Mouse (Mus musculus): Measurements from ENCODE around the gene Tdrd3. TPM values are rescaled to one million over a fixed set of nuclear protein-coding genes. Genes with fewer than 3 reads are reported as not detected.

Gene Tdrd3
- polyA plus RNA-seq, 1 experiment from 2014 or later = 27.6 TPM

GRCm38 (mm10) chr14:87537127-87537819 is 120.8 kb downstream of the Tdrd3 start:
- WGBS = 90% methylated on average over 4 of the region's 4 CpGs
- no peaks in the 10 kb centered on the region for H3K4me1 ChIP-seq
- H3K27ac ChIP-seq (replicated peaks) = no peak overlapping the region
- no peak overlapping the region for H3K4me3 ChIP-seq
- no peaks in the 10 kb centered on the region for H3K27me3 ChIP-seq (ENCODE audit: low read depth, poor library complexity, severe bottlenecking)
- H3K36me3 ChIP-seq = peaks cover 8% of the 10 kb centered on the region
- no peaks in the 10 kb centered on the region for H3K9me3 ChIP-seq (replicated peaks)
- DNase-seq (ENCODE audit: low spot score) = no peak

DNA sequence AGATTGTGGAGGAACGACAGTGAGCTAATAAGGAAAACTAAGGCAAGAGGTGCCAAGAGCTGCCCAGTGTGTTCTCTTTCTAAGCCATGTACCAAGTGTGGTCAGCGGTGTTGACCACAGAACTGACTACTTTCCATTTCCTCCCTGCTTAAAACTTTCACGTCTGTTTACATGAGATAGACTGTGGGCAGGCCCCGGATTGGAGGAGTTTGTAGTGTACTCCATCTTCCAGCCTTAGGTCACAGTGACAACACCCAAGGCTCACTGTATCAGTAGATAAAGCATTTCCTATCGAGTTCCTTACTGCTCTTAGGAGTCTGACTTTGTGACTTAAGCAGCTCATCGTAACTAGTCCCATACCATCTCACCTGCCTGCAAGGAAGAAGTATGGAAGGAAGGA is 133.5 kb downstream of the Tdrd3 start:
- H3K36me3 ChIP-seq = peaks cover 22% of the 10 kb centered on the region
- no peaks in the 10 kb centered on the region for H3K9me3 ChIP-seq (replicated peaks)
- peaks cover 5% of the 10 kb centered on the region; the same call in 1 of the 2 replicates for H3K4me1 ChIP-seq
- H3K4me3 ChIP-seq = no peak overlapping the region
- no peak for DNase-seq (ENCODE audit: low spot score)
- H3K27me3 ChIP-seq (ENCODE audit: low read depth, poor library complexity, severe bottlenecking) = no peaks in the 10 kb centered on the region
- no peak overlapping the region for H3K27ac ChIP-seq (replicated peaks)
- 89% methylated on average over 6 of the region's 6 CpGs for WGBS

- H3K27ac ChIP-seq (replicated peaks) = no peak overlapping the region
- H3K36me3 ChIP-seq = peaks cover 2% of the 10 kb centered on the region
- peaks cover 5% of the 10 kb centered on the region; the same call in 1 of the 2 replicates for H3K4me1 ChIP-seq
- no peak for DNase-seq (ENCODE audit: low spot score)
- no peaks in the 10 kb centered on the region for H3K27me3 ChIP-seq (ENCODE audit: low read depth, poor library complexity, severe bottlenecking)
- WGBS = 74% methylated on average over 3 of the region's 3 CpGs
- H3K9me3 ChIP-seq (replicated peaks) = no peaks in the 10 kb centered on the region
- H3K4me3 ChIP-seq = no peak overlapping the region
Measured at GRCm38 (mm10) chr14:87552211-87552610, 135.8 kb downstream of the Tdrd3 start.

DNA sequence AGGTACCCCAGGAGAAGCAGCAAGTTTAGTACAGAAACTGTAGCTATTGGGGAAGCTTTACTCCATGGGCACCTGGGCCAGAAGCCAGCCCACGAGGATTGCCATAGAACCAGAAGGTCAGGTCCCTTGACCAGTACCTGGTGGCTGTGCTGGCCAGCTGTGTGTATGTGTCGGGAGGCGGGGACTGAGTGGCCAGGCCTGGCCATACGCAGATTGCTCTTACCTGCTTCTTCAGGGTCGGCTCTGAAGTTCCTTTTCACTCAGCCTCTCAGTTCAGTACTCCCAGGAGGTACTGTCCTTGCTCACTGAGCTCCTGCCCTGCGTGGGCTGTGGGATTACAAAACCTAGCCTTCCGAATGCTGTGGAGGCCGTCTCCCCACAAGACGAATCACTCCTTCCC is 147.4 kb downstream of the Tdrd3 start:
- Histone ChIP-seq H3K27ac (replicated peaks) (no peak overlapping the region), H3K36me3 (no peaks in the 10 kb centered on the region), H3K4me1 (peaks cover 22% of the 10 kb centered on the region), H3K4me3 (no peak overlapping the region), H3K27me3 (ENCODE audit: low read depth, poor library complexity, severe bottlenecking) (peaks cover 10% of the 10 kb centered on the region; the same call in 1 of the 2 replicates), H3K9me3 (replicated peaks) (no peaks in the 10 kb centered on the region)
- no peak for DNase-seq (ENCODE audit: low spot score)
- 88% methylated on average over 9 of the region's 9 CpGs for WGBS

DNA sequence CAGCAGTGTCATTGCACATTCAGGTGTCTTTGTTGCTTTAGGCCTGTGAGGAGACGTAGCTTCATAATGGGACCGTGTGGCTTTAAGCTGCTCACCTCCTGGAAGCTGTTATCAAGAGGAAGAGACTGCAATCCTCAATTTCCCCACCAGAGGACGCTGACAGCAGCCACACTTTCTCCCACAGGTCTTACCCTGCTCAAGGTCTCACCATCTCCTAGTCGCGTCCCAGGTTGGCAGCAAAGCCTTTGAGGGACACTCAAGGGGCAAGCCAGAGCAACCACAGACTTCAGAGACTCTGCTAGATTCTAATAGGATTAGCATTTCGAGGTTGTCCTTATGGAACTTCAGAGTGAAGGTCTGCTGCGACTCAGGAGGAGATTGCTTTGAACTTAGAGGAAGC is 149.8 kb downstream of the Tdrd3 start:
- DNase-seq (ENCODE audit: low spot score) = peak; percentile 70
- Histone ChIP-seq H3K4me1 (peaks cover 22% of the 10 kb centered on the region), H3K4me3 (no peak overlapping the region), H3K27ac (replicated peaks) (no peak overlapping the region), H3K9me3 (replicated peaks) (no peaks in the 10 kb centered on the region), H3K36me3 (no peaks in the 10 kb centered on the region), H3K27me3 (ENCODE audit: low read depth, poor library complexity, severe bottlenecking) (peaks cover 19% of the 10 kb centered on the region)
- 23% methylated on average over 7 of the region's 7 CpGs for WGBS

DNA sequence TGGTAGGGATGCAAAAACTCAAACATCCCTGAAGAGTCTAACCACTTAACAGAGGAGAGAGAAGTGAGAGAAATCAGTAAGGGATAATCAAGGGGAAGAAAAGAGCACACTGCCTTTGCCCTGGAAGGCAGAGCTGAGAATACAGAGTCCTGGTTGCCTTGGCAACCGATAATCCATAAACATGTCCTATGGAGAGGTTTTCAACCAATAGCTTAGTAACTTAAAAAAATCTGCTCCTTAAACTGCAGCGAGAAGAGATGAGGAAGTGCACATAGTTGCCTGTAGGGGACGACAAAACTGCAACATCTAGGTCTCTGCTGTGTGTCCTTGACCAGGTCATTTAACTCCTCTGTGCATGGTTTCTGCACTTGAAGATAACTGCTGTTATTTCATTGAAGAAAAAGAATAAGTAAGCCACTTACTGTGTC is 150.6 kb downstream of the Tdrd3 start:
- H3K27ac ChIP-seq (replicated peaks) = no peak overlapping the region
- 28% methylated on average over 3 of the region's 3 CpGs for WGBS
- no peaks in the 10 kb centered on the region for H3K9me3 ChIP-seq (replicated peaks)
- H3K4me1 ChIP-seq = peaks cover 22% of the 10 kb centered on the region
- peaks cover 19% of the 10 kb centered on the region for H3K27me3 ChIP-seq (ENCODE audit: low read depth, poor library complexity, severe bottlenecking)
- no peak overlapping the region for H3K4me3 ChIP-seq
- no peaks in the 10 kb centered on the region for H3K36me3 ChIP-seq
- peak; percentile 41 for DNase-seq (ENCODE audit: low spot score)

GRCm38 (mm10) chr14:87567626-87568446 is 151.4 kb downstream of the Tdrd3 start:
- peaks cover 19% of the 10 kb centered on the region for H3K27me3 ChIP-seq (ENCODE audit: low read depth, poor library complexity, severe bottlenecking)
- peak overlapping the region; percentile 42 for H3K4me3 ChIP-seq
- DNase-seq (ENCODE audit: low spot score) = peak; percentile 36
- H3K4me1 ChIP-seq = peaks cover 22% of the 10 kb centered on the region
- H3K9me3 ChIP-seq (replicated peaks) = no peaks in the 10 kb centered on the region
- H3K36me3 ChIP-seq = no peaks in the 10 kb centered on the region
- 22% methylated on average over 20 of the region's 20 CpGs for WGBS
- H3K27ac ChIP-seq (replicated peaks) = no peak overlapping the region

- no peak overlapping the region for H3K27ac ChIP-seq (replicated peaks)
- no peaks in the 10 kb centered on the region for H3K36me3 ChIP-seq
- H3K4me1 ChIP-seq = peaks cover 22% of the 10 kb centered on the region
- peak overlapping the region; percentile 42 for H3K4me3 ChIP-seq
- WGBS = 22% methylated on average over 15 of the region's 15 CpGs
- peaks cover 19% of the 10 kb centered on the region for H3K27me3 ChIP-seq (ENCODE audit: low read depth, poor library complexity, severe bottlenecking)
- H3K9me3 ChIP-seq (replicated peaks) = no peaks in the 10 kb centered on the region
- peak; percentile 24 for DNase-seq (ENCODE audit: low spot score)
Measured at GRCm38 (mm10) chr14:87568447-87568908, 152.0 kb downstream of the Tdrd3 start.

GRCm38 (mm10) chr14:87569471-87569870 is 153.0 kb downstream of the Tdrd3 start:
- Histone ChIP-seq H3K9me3 (replicated peaks) (no peaks in the 10 kb centered on the region), H3K27ac (replicated peaks) (no peak overlapping the region), H3K4me3 (no peak overlapping the region), H3K4me1 (peaks cover 22% of the 10 kb centered on the region), H3K36me3 (no peaks in the 10 kb centered on the region), H3K27me3 (ENCODE audit: low read depth, poor library complexity, severe bottlenecking) (peaks cover 15% of the 10 kb centered on the region)
- WGBS = 87% methylated on average over 2 of the region's 2 CpGs
- DNase-seq (ENCODE audit: low spot score) = no peak

DNA sequence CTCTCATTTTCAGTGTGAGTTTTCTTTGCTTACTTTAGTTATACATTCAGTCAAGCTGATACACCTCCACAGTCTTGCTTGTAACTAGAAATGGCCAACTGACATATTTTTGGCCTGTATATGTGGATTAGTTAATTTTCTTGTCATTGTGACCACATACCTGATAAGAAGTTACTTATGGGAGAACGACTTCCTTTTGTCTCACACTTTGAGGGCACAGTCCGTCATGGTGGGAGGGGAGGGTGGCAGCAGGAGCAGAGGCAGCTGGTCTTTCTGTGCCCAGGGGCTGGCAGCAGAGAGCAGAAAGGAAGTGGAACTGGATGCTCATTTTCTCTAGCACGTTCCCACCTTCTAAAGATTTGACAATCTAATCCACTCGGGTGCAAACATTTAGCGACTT is 156.0 kb downstream of the Tdrd3 start:
- H3K4me1 ChIP-seq = peaks cover 11% of the 10 kb centered on the region
- H3K36me3 ChIP-seq = no peaks in the 10 kb centered on the region
- WGBS = 78% methylated on average over 5 of the region's 5 CpGs
- H3K27me3 ChIP-seq (ENCODE audit: low read depth, poor library complexity, severe bottlenecking) = peaks cover 15% of the 10 kb centered on the region
- H3K27ac ChIP-seq (replicated peaks) = no peak overlapping the region
- no peak for DNase-seq (ENCODE audit: low spot score)
- no peaks in the 10 kb centered on the region for H3K9me3 ChIP-seq (replicated peaks)
- no peak overlapping the region for H3K4me3 ChIP-seq

DNA sequence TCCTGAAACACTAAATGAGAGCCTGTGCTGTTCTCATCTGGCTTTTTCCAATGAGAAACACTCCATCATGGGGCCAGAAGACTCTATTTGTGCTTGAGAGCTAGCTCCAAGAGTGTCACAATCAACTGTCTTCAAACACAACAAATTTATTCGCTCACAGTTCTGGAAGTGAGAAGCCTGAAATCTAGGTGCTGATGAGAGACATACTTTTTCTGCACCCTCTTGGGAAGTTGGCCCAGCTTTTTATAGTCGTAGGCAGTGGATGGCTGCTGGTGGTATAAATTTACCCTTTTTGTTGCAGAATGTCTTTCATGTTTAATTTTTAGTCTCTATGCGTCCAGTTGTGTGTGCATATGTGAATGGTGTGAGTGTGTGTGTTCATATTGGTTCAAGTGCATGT is 166.2 kb downstream of the Tdrd3 start:
- Histone ChIP-seq H3K4me3 (no peak overlapping the region), H3K4me1 (peaks cover 7% of the 10 kb centered on the region; the same call in 1 of the 2 replicates), H3K9me3 (replicated peaks) (no peaks in the 10 kb centered on the region), H3K27me3 (ENCODE audit: low read depth, poor library complexity, severe bottlenecking) (no peaks in the 10 kb centered on the region), H3K27ac (replicated peaks) (no peak overlapping the region), H3K36me3 (no peaks in the 10 kb centered on the region)
- no peak for DNase-seq (ENCODE audit: low spot score)
- 90% methylated on average over 3 of the region's 3 CpGs for WGBS

Measured in midbrain, embryonic 10.5 days (tissue).